Mouse (Mus musculus) neural tube, embryonic 12.5 days (tissue): Measurements from ENCODE around the gene Syt16. TPM values are rescaled to one million over a fixed set of nuclear protein-coding genes. Genes with fewer than 3 reads are reported as not detected.

Experiments
- ATAC-seq: fragments of 200-750 bp; cut with Nextera tagmentation; 2 replicates; pipeline ENCODE4 v1.8.0; 2017; ENCODE audit warnings: low read depth, mild to moderate bottlenecking, moderate TSS enrichment, moderate library complexity; ENCODE audit not compliant: low FRiP score
- H3K27ac ChIP-seq: fragments of 300-500 bp; sonication (generic); 2 replicates; pipeline ENCODE4 v1.5.1; 2016
- H3K27me3 ChIP-seq: fragments of 300-500 bp; sonication (generic); replicated peaks from 2 replicates; pipeline ENCODE4 v1.6.1; 2016; ENCODE audit warnings: mild to moderate bottlenecking
- H3K36me3 ChIP-seq: fragments of 300-500 bp; sonication (generic); 2 replicates; pipeline ENCODE4 v1.6.1; 2016; ENCODE audit warnings: mild to moderate bottlenecking
- H3K4me1 ChIP-seq: fragments of 300-500 bp; sonication (generic); 2 replicates; pipeline ENCODE4 v1.6.1; 2016
- H3K4me2 ChIP-seq: fragments of 300-500 bp; sonication (generic); replicated peaks from 2 replicates; pipeline ENCODE4 v1.6.1; 2016; ENCODE audit warnings: mild to moderate bottlenecking
- H3K4me3 ChIP-seq: fragments of 300-500 bp; sonication (generic); 2 replicates; pipeline ENCODE4 v1.5.1; 2016
- H3K9ac ChIP-seq: fragments of 300-500 bp; sonication (generic); 2 replicates; pipeline ENCODE4 v1.6.1; 2016; ENCODE audit warnings: mild to moderate bottlenecking
- H3K9me3 ChIP-seq: fragments of 300-500 bp; sonication (generic); 2 replicates; pipeline ENCODE4 v1.6.1; 2016; ENCODE audit warnings: mild to moderate bottlenecking
- WGBS: fragments of 180-500 bp; shearing (Covaris S2); methylation state at CpG from one replicate; pipeline ENCODE4 v1.1.7; 2016; 5-methylcytosine and 5-hydroxymethylcytosine counted together
- polyA plus RNA-seq: library from polyadenylated mRNA; unstranded; fragments of >200 nt; fragmentation: Nextera tagmentation; extraction: Ambion mirVana; gene quantifications from 2 replicates; pipeline ENCODE4 v1.2.1, GENCODE M21; 2016

Syt16 gene
- polyA plus RNA-seq, 1 experiment from 2014 or later = 19.6 TPM

GRCm38 (mm10) chr12:73974584-73974983 is 22.9 kb upstream of the Syt16 start:
- Histone ChIP-seq H3K4me3 (no peak overlapping the region), H3K27me3 (no peaks in the 10 kb centered on the region), H3K9me3 (peaks cover 7% of the 10 kb centered on the region; the same call in 1 of the 2 replicates), H3K9ac (no peak overlapping the region), H3K27ac (no peak overlapping the region), H3K4me1 (no peaks in the 10 kb centered on the region), H3K36me3 (peaks cover 82% of the 10 kb centered on the region), H3K4me2 (no peak overlapping the region)
- no peak for ATAC-seq
- 95% methylated on average over 6 of the region's 6 CpGs for WGBS

GRCm38 (mm10) chr12:73978144-73978543 is 19.3 kb upstream of the Syt16 start:
- 97% methylated on average over 3 of the region's 3 CpGs for WGBS
- Histone ChIP-seq H3K4me1 (no peaks in the 10 kb centered on the region), H3K9me3 (no peaks in the 10 kb centered on the region), H3K4me3 (no peak overlapping the region), H3K36me3 (peaks cover 70% of the 10 kb centered on the region), H3K27me3 (no peaks in the 10 kb centered on the region), H3K27ac (no peak overlapping the region), H3K9ac (no peak overlapping the region), H3K4me2 (no peak overlapping the region)
- no peak for ATAC-seq

- no peak for ATAC-seq
- no peak overlapping the region for H3K9ac ChIP-seq
- H3K27me3 ChIP-seq = no peaks in the 10 kb centered on the region
- WGBS = 95% methylated on average over 5 of the region's 5 CpGs
- no peak overlapping the region for H3K4me3 ChIP-seq
- no peak overlapping the region for H3K27ac ChIP-seq
- peaks cover 73% of the 10 kb centered on the region for H3K36me3 ChIP-seq
- H3K9me3 ChIP-seq = no peaks in the 10 kb centered on the region
- no peak overlapping the region for H3K4me2 ChIP-seq
- H3K4me1 ChIP-seq = no peaks in the 10 kb centered on the region
Measured at GRCm38 (mm10) chr12:73979667-73980066, 17.8 kb upstream of the Syt16 start.

- no peak overlapping the region for H3K27ac ChIP-seq
- no peak overlapping the region for H3K9ac ChIP-seq
- H3K4me2 ChIP-seq = no peak overlapping the region
- WGBS = 74% methylated on average over 14 of the region's 14 CpGs
- H3K4me3 ChIP-seq = no peak overlapping the region
- no peak for ATAC-seq
- no peaks in the 10 kb centered on the region for H3K9me3 ChIP-seq
- peaks cover 63% of the 10 kb centered on the region for H3K36me3 ChIP-seq
- H3K27me3 ChIP-seq = no peaks in the 10 kb centered on the region
- H3K4me1 ChIP-seq = no peaks in the 10 kb centered on the region
Measured at GRCm38 (mm10) chr12:73982533-73982932, 14.9 kb upstream of the Syt16 start.

GRCm38 (mm10) chr12:73986299-73986698 is 11.2 kb upstream of the Syt16 start:
- WGBS = 83% methylated on average over 7 of the region's 7 CpGs

GRCm38 (mm10) chr12:73988393-73989008 is 9.0 kb upstream of the Syt16 start:
- Histone ChIP-seq H3K4me2 (no peak overlapping the region), H3K27ac (no peak overlapping the region), H3K4me1 (no peaks in the 10 kb centered on the region), H3K9me3 (no peaks in the 10 kb centered on the region), H3K9ac (no peak overlapping the region), H3K27me3 (no peaks in the 10 kb centered on the region), H3K36me3 (peaks cover 19% of the 10 kb centered on the region), H3K4me3 (no peak overlapping the region)
- ATAC-seq = no peak
- 90% methylated on average over 4 of the region's 4 CpGs for WGBS

More at GRCm38 (mm10) chr12:73986299-73986698, 11.2 kb upstream of the Syt16 start:
- Histone ChIP-seq H3K27ac (no peak overlapping the region), H3K36me3 (peaks cover 30% of the 10 kb centered on the region), H3K4me2 (no peak overlapping the region), H3K4me1 (no peaks in the 10 kb centered on the region), H3K27me3 (no peaks in the 10 kb centered on the region), H3K9me3 (no peaks in the 10 kb centered on the region), H3K4me3 (no peak overlapping the region), H3K9ac (no peak overlapping the region)
- ATAC-seq = no peak

GRCm38 (mm10) chr12:73989594-73989993 is 7.9 kb upstream of the Syt16 start:
- H3K36me3 ChIP-seq = peaks cover 11% of the 10 kb centered on the region
- H3K9me3 ChIP-seq = no peaks in the 10 kb centered on the region
- H3K4me1 ChIP-seq = no peaks in the 10 kb centered on the region
- ATAC-seq = no peak
- H3K4me2 ChIP-seq = no peak overlapping the region
- H3K9ac ChIP-seq = no peak overlapping the region
- H3K27me3 ChIP-seq = no peaks in the 10 kb centered on the region
- no peak overlapping the region for H3K4me3 ChIP-seq
- H3K27ac ChIP-seq = no peak overlapping the region

- no peak overlapping the region for H3K27ac ChIP-seq
- H3K36me3 ChIP-seq = no peaks in the 10 kb centered on the region
- no peaks in the 10 kb centered on the region; the same call in 1 of the 2 replicates for H3K4me1 ChIP-seq
- WGBS = 40% methylated on average over 12 of the region's 12 CpGs
- H3K9ac ChIP-seq = peak overlapping the region; percentile 65; the same call in 1 of the 2 replicates
- no peaks in the 10 kb centered on the region for H3K9me3 ChIP-seq
- no peak for ATAC-seq
- peak overlapping the region; percentile 80 for H3K4me2 ChIP-seq
- peaks cover 31% of the 10 kb centered on the region for H3K27me3 ChIP-seq
- no peak overlapping the region; the same call in 1 of the 2 replicates for H3K4me3 ChIP-seq
Measured at GRCm38 (mm10) chr12:73996906-73997296, 560 bp upstream of the Syt16 start.

- 31% methylated on average over 5 of the region's 5 CpGs for WGBS
- H3K9me3 ChIP-seq = no peaks in the 10 kb centered on the region
- H3K27me3 ChIP-seq = peaks cover 31% of the 10 kb centered on the region
- no peaks in the 10 kb centered on the region; the same call in 1 of the 2 replicates for H3K4me1 ChIP-seq
- H3K4me3 ChIP-seq = peak overlapping the region; percentile 54
- peak overlapping the region; percentile 65 for H3K9ac ChIP-seq
- H3K27ac ChIP-seq = no peak overlapping the region
- no peaks in the 10 kb centered on the region for H3K36me3 ChIP-seq
- peak; percentile 48; the same call in 1 of the 2 replicates for ATAC-seq
- peak overlapping the region; percentile 80 for H3K4me2 ChIP-seq
Measured at GRCm38 (mm10) chr12:73998128-73998456, 631 bp downstream of the Syt16 start.

- ATAC-seq = no peak
- WGBS = 89% methylated on average over 9 of the region's 9 CpGs
- H3K9ac ChIP-seq = no peak overlapping the region
- peaks cover 16% of the 10 kb centered on the region for H3K27me3 ChIP-seq
- no peaks in the 10 kb centered on the region; the same call in 1 of the 2 replicates for H3K4me1 ChIP-seq
- no peaks in the 10 kb centered on the region for H3K36me3 ChIP-seq
- no peak overlapping the region for H3K4me3 ChIP-seq
- no peak overlapping the region for H3K27ac ChIP-seq
- H3K9me3 ChIP-seq = no peaks in the 10 kb centered on the region
- no peak overlapping the region for H3K4me2 ChIP-seq
Measured at GRCm38 (mm10) chr12:74002449-74002848, 5.0 kb downstream of the Syt16 start.

GRCm38 (mm10) chr12:74009448-74009911 is 12.0 kb downstream of the Syt16 start:
- Histone ChIP-seq H3K4me1 (no peaks in the 10 kb centered on the region), H3K27me3 (no peaks in the 10 kb centered on the region), H3K9ac (no peak overlapping the region), H3K9me3 (no peaks in the 10 kb centered on the region), H3K4me2 (no peak overlapping the region), H3K27ac (no peak overlapping the region), H3K36me3 (no peaks in the 10 kb centered on the region), H3K4me3 (no peak overlapping the region)
- ATAC-seq = peak; percentile 77; the same call in 1 of the 2 replicates
- 29% methylated on average over 8 of the region's 8 CpGs for WGBS

- 2% methylated on average over 6 of the region's 6 CpGs for WGBS
- H3K4me1 ChIP-seq = no peaks in the 10 kb centered on the region
- ATAC-seq = peak; percentile 75
- no peak overlapping the region for H3K9ac ChIP-seq
- H3K4me3 ChIP-seq = no peak overlapping the region
- no peaks in the 10 kb centered on the region for H3K27me3 ChIP-seq
- H3K4me2 ChIP-seq = no peak overlapping the region
- H3K36me3 ChIP-seq = no peaks in the 10 kb centered on the region
- H3K9me3 ChIP-seq = no peaks in the 10 kb centered on the region
- no peak overlapping the region for H3K27ac ChIP-seq
Measured at GRCm38 (mm10) chr12:74013739-74014138, 16.3 kb downstream of the Syt16 start.

GRCm38 (mm10) chr12:74014739-74015270 is 17.3 kb downstream of the Syt16 start:
- 68% methylated on average over 7 of the region's 7 CpGs for WGBS
- no peak for ATAC-seq
- no peak overlapping the region for H3K9ac ChIP-seq

More at GRCm38 (mm10) chr12:74014739-74015270, 17.3 kb downstream of the Syt16 start:
- no peaks in the 10 kb centered on the region for H3K27me3 ChIP-seq
- no peak overlapping the region for H3K4me2 ChIP-seq
- no peak overlapping the region for H3K4me3 ChIP-seq
- no peaks in the 10 kb centered on the region for H3K9me3 ChIP-seq
- H3K27ac ChIP-seq = no peak overlapping the region
- H3K36me3 ChIP-seq = no peaks in the 10 kb centered on the region
- no peaks in the 10 kb centered on the region for H3K4me1 ChIP-seq
